ENCODE assay signal across 7 mouse cellular contexts in the genomic region with DNA sequence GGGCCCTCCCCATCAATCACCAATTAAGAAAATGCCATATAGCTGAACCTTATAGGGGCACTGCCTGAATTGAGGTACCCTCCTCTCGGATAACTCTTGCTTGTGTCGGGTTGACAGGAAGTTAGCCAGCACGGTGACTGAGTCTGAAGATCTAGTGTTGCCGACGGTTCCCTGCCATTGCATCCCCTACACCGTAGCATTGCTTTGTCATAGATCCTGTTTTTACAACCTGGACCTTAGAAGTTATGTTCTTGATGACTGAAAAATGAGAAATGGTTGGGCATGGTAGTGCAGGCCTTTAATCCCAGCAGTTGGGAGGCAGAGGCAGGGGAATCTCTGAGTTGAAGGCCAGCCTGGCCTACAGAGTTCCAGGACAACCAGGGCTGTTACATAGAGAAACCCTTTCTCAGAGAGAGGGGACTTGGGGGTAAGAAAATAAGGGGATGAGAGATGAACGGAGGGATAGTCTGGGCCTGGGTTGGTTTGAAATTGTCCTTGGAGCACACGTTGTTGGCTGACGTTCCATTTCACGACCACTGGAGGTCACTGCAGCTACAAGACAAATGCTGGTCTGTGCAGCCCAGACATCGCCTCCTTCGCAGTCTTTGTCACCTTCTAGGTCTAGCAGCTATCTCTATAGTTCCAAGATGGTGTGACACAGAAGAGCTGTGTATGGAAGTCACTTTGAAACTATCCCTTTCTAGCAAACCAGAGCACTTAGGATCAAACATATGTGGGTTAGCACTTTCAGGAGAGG. TPM values are rescaled to one million over a fixed set of nuclear protein-coding genes. Genes with fewer than 3 reads are reported as not detected.
DNase-seq lines count a peak whose midpoint lies in the region; ATAC-seq and TF ChIP-seq lines count a peak whose summit lies in the region.

No protein-coding gene starts in this region.

- TF ChIP-seq EP300 in lung, postnatal 0 days (IDR thresholded peaks at IDR 0.05): no peak

- ATAC-seq in G1E (ENCODE audit: extremely low read depth, insufficient number of reproducible peaks, low FRiP score, poor library complexity, severe bottlenecking): no peak
- ATAC-seq in frontal cortex, adult (ENCODE audit: low TSS enrichment): peak; percentile 53
- ATAC-seq in kidney, embryonic 15.5 days (replicated peaks; ENCODE audit: low FRiP score): peak; percentile 69
- peak; percentile 53 for ATAC-seq in lung, postnatal 0 days

- TF ChIP-seq CTCF in G1E (IDR thresholded peaks at IDR 0.05; ENCODE audit: low read depth, low read length): peak; percentile 41; the same call in 1 of the 2 replicates
- peak; percentile 83 for TF ChIP-seq CTCF in lung, postnatal 0 days (IDR thresholded peaks at IDR 0.05)

- no peak overlapping the region for H3K4me3 ChIP-seq in G1E (ENCODE audit: low read depth, low read length)
- H3K4me3 ChIP-seq in kidney, embryonic 15.5 days (replicated peaks): no peak overlapping the region
- H3K4me3 ChIP-seq in lung, postnatal 0 days (ENCODE audit: low read depth, low read length): no peak overlapping the region

- peak; percentile 80 for DNase-seq in CD4-positive, CD25-positive, alpha-beta regulatory T cell, adult 2 months (ENCODE audit: low read depth, low spot score)
- DNase-seq in G1E (ENCODE audit: low spot score): peak; percentile 52
- peak; percentile 71 for DNase-seq in cerebellum, adult 8-10 months
- peak; percentile 74 for DNase-seq in lung, postnatal 0 days (ENCODE audit: low spot score)
- peak; percentile 64 to 69 for DNase-seq in right cerebral cortex, adult 2 months (ENCODE audit: low spot score in 2 of 2)

- no peaks in the 10 kb centered on the region for H3K27me3 ChIP-seq in G1E (ENCODE audit: insufficient read depth, low read length)
- no peaks in the 10 kb centered on the region for H3K27me3 ChIP-seq in kidney, embryonic 15.5 days
- H3K27me3 ChIP-seq in lung, postnatal 0 days (replicated peaks; ENCODE audit: insufficient read depth, low read length): no peaks in the 10 kb centered on the region

- 54% methylated on average over 12 of the region's 12 CpGs for WGBS in kidney, embryonic 15.5 days
- WGBS in lung, postnatal 0 days: 49% methylated on average over 12 of the region's 12 CpGs

- no peak overlapping the region for H3K27ac ChIP-seq in kidney, embryonic 15.5 days
- no peak overlapping the region for H3K27ac ChIP-seq in lung, postnatal 0 days (ENCODE audit: low read length)

- H3K9ac ChIP-seq in kidney, embryonic 15.5 days: no peak overlapping the region
- H3K9ac ChIP-seq in lung, postnatal 0 days (replicated peaks; ENCODE audit: low read depth): no peak overlapping the region

- H3K4me2 ChIP-seq in kidney, embryonic 15.5 days: no peak overlapping the region
- no peak overlapping the region for H3K4me2 ChIP-seq in lung, postnatal 0 days (replicated peaks; ENCODE audit: low read depth, low read length)

- peaks cover 95% of the 10 kb centered on the region for H3K36me3 ChIP-seq in G1E (replicated peaks)
- no peaks in the 10 kb centered on the region for H3K36me3 ChIP-seq in kidney, embryonic 15.5 days
- peaks cover 39% of the 10 kb centered on the region for H3K36me3 ChIP-seq in lung, postnatal 0 days (ENCODE audit: insufficient read depth, low read length)

- H3K4me1 ChIP-seq in G1E (ENCODE audit: insufficient read depth, low read depth, low read length): peaks cover 17% of the 10 kb centered on the region
- H3K4me1 ChIP-seq in kidney, embryonic 15.5 days: peaks cover 32% of the 10 kb centered on the region
- H3K4me1 ChIP-seq in lung, postnatal 0 days (ENCODE audit: insufficient read depth, low read depth, low read length): no peaks in the 10 kb centered on the region

- no peaks in the 10 kb centered on the region for H3K9me3 ChIP-seq in G1E (replicated peaks)
- no peaks in the 10 kb centered on the region for H3K9me3 ChIP-seq in kidney, embryonic 15.5 days (replicated peaks)
- no peaks in the 10 kb centered on the region for H3K9me3 ChIP-seq in lung, postnatal 0 days (ENCODE audit: low read length)

RNA-seq across cellular contexts. Expression of gene Stat1, which starts 27.2 kb away (rescaled TPM):
- total RNA-seq in G1E (2014; fragmentation: Nextera tagmentation) (63.7 and 66.1 TPM in 2 replicates), G1E (2017) (72.5 and 77.0 TPM in 2 replicates)
- 6.8 and 10.2 TPM in 2 replicates for polyA plus RNA-seq in G1E (2012)
- 18.8 and 20.4 TPM in 2 replicates for polyA plus RNA-seq in kidney, embryonic 15.5 days (2015; fragmentation: Nextera tagmentation; extraction: Ambion mirVana)
- polyA plus RNA-seq in lung, postnatal 0 days (2015; fragmentation: Nextera tagmentation; extraction: Ambion mirVana): 36.3 and 39.3 TPM in 2 replicates
